ENCODE assay signal across 9 mouse cellular contexts in genomic region chr16:35360593-35360992, GRCm38 (mm10). TPM values are rescaled to one million over a fixed set of nuclear protein-coding genes. Genes with fewer than 3 reads are reported as not detected.
DNase-seq lines count a peak whose midpoint lies in the region; ATAC-seq and TF ChIP-seq lines count a peak whose summit lies in the region.
"Had no signal": no experiment of that assay in that cellular context is flagged by ENCODE, and none has a peak within 500 bp of the region (broad histone marks: within the 10 kb centered on the region; RNA-seq: fewer than 3 reads in every experiment).

No protein-coding gene starts in this region.

- peak; percentile 14 to 40 for DNase-seq in heart, postnatal 36 days
- DNase-seq in brain, adult 2 months (ENCODE audit: low read depth, low spot score), result peak; percentile 72
- DNase-seq in left cerebral cortex, postnatal 4 days, result peak; percentile 56
- peak; percentile 11 to 74 for DNase-seq in thymus, postnatal 10 days (ENCODE audit: low spot score in 2 of 2)

- H3K27me3 ChIP-seq in heart, embryonic 11.5 days (ENCODE audit: control insufficient read depth, insufficient read depth, low read length), result no peaks in the 10 kb centered on the region
- H3K27me3 ChIP-seq in ES-Bruce4 (ENCODE audit: control insufficient read depth, insufficient read depth, low read length, poor library complexity, severe bottlenecking), result no peaks in the 10 kb centered on the region
- H3K27me3 ChIP-seq: lung, embryonic 15.5 days had no signal

- H3K4me1 ChIP-seq in heart, embryonic 11.5 days (ENCODE audit: control insufficient read depth, insufficient read depth, low read length), result peaks cover 3% of the 10 kb centered on the region; the same call in 1 of the 2 replicates
- no peaks in the 10 kb centered on the region for H3K4me1 ChIP-seq in ES-Bruce4 (ENCODE audit: control insufficient read depth, insufficient read depth, low read length)

- no peak overlapping the region for H3K27ac ChIP-seq in heart, embryonic 11.5 days (ENCODE audit: low read depth, low read length)
- no peak overlapping the region for H3K27ac ChIP-seq in ES-Bruce4 (ENCODE audit: insufficient read depth, low read length)
- H3K27ac ChIP-seq: lung, embryonic 15.5 days had no signal

- TF ChIP-seq POLR2A in ES-Bruce4 (IDR thresholded peaks at IDR 0.05; ENCODE audit: insufficient read depth, low read length), result no peak

- intact Hi-C loops in heart, postnatal 36 days (cut with DNase I), result no loop called here
- intact Hi-C loops in left cerebral cortex, postnatal 4 days (cut with DNase I), result no loop called here

- H3K9me3 ChIP-seq in heart, embryonic 11.5 days (replicated peaks; ENCODE audit: control insufficient read depth, low read length), result no peaks in the 10 kb centered on the region
- no peaks in the 10 kb centered on the region for H3K9me3 ChIP-seq in ES-Bruce4 (replicated peaks; ENCODE audit: control insufficient read depth, insufficient read depth, low read length, poor library complexity, severe bottlenecking)
- H3K9me3 ChIP-seq: lung, embryonic 15.5 days had no signal

- no peak overlapping the region for H3K4me3 ChIP-seq in heart, embryonic 11.5 days (ENCODE audit: low read depth, low read length)
- H3K4me3 ChIP-seq in ES-Bruce4 (ENCODE audit: low read depth, low read length), result no peak overlapping the region
- H3K4me3 ChIP-seq: lung, embryonic 15.5 days had no signal

- ATAC-seq in heart, embryonic 11.5 days (replicated peaks; ENCODE audit: insufficient number of reproducible peaks, low FRiP score, low TSS enrichment), result no peak
- ATAC-seq in erythroblast, adult 5-6 weeks (replicated peaks; ENCODE audit: low FRiP score, poor library complexity, severe bottlenecking), result peak; percentile 43; the same call in 1 of the 2 replicates
- peak; percentile 27; the same call in 1 of the 2 replicates for ATAC-seq in neutrophil, adult 5-6 weeks (ENCODE audit: extremely low read depth, insufficient number of reproducible peaks, low FRiP score, poor library complexity, severe bottlenecking)

- no peak overlapping the region for H3K4me2 ChIP-seq in heart, embryonic 11.5 days
- H3K4me2 ChIP-seq: lung, embryonic 15.5 days had no signal

- H3K36me3 ChIP-seq in heart, embryonic 11.5 days (ENCODE audit: control insufficient read depth, insufficient read depth, low read length), result no peaks in the 10 kb centered on the region
- no peaks in the 10 kb centered on the region for H3K36me3 ChIP-seq in ES-Bruce4 (ENCODE audit: control insufficient read depth, insufficient read depth, low read length, poor library complexity, severe bottlenecking)

- TF ChIP-seq CTCF in ES-Bruce4 (IDR thresholded peaks at IDR 0.05; ENCODE audit: low read depth, low read length), result peak; percentile 98

- no peak overlapping the region for H3K9ac ChIP-seq in heart, embryonic 11.5 days (ENCODE audit: low read depth, low read length)
- H3K9ac ChIP-seq in ES-Bruce4 (ENCODE audit: low read depth, poor library complexity, severe bottlenecking), result no peak overlapping the region
- H3K9ac ChIP-seq: lung, embryonic 15.5 days had no signal

- whole genome bisulfite sequencing in heart, embryonic 11.5 days (ENCODE audit: insufficient replicate concordance), result 26% methylated on average over 6 of the region's 6 CpGs

- TF ChIP-seq EP300 in ES-Bruce4 (IDR thresholded peaks at IDR 0.05; ENCODE audit: insufficient read depth, low read depth, low read length), result no peak

RNA-seq across cellular contexts. Expression of gene Sec22a, which starts 3.1 kb away (rescaled TPM):
- 10 to 100 TPM in 1 of 2 experiments, 1 to 10 TPM in 1; 9.8 to 11.2 TPM for total RNA-seq in heart, postnatal 36 days (2021)
- polyA plus RNA-seq in heart, embryonic 11.5 days (2014; fragmentation: Nextera tagmentation; extraction: Ambion mirVana), result 34.3 and 35.5 TPM in 2 replicates
- polyA plus RNA-seq in ES-Bruce4 (2011; ENCODE audit: insufficient read depth, insufficient read length, low read depth, missing spikeins), result 29.3 and 32.8 TPM in 2 replicates
- total RNA-seq in erythroblast, adult 5-6 weeks (2015; ENCODE audit: low replicate concordance), result 0.77 and 3.1 TPM in 2 replicates
- total RNA-seq in erythroblast, adult 5-6 weeks (2017; ENCODE audit: low replicate concordance), result 0.42 and 1.8 TPM in 2 replicates
- total RNA-seq in left cerebral cortex, postnatal 4 days (2021), result 10 to 100 TPM; 23.3 to 23.5 TPM
- total RNA-seq in neutrophil, adult 5-6 weeks (2017), result 12.3 and 15.1 TPM in 2 replicates
